Mouse (Mus musculus): ENCODE measurements around the gene Myo18b. TPM values are rescaled to one million over a fixed set of nuclear protein-coding genes. Genes with fewer than 3 reads are reported as not detected.

The Myo18b gene
- polyA plus RNA-seq, 1 experiment = 0.69 TPM

GRCm38 (mm10) chr5:112848586-112849280 is 47.4 kb downstream of the Myo18b start:
- 25% methylated on average over 16 of the region's 16 CpGs for WGBS
- no peak overlapping the region for H3K4me3 ChIP-seq (replicated peaks; ENCODE audit: insufficient read depth, low read depth, low read length)
- H3K4me1 ChIP-seq (ENCODE audit: control insufficient read depth, insufficient read depth, low read length) = peaks cover 12% of the 10 kb centered on the region; the same call in 1 of the 2 replicates
- no peak overlapping the region for H3K27ac ChIP-seq (ENCODE audit: insufficient read depth, low read length)
- peak; percentile 47 to 57 for DNase-seq
- no peaks in the 10 kb centered on the region for H3K27me3 ChIP-seq (ENCODE audit: control insufficient read depth, insufficient read depth, low read length)
- peak; percentile 67; the same call in 1 of the 2 replicates for TF ChIP-seq CTCF (IDR thresholded peaks at IDR 0.05; ENCODE audit: borderline replicate concordance, insufficient read depth, low read depth, low read length)
- TF ChIP-seq POLR2A (IDR thresholded peaks at IDR 0.05; ENCODE audit: borderline replicate concordance, insufficient read depth, low read length) = no peak

GRCm38 (mm10) chr5:112847985-112848542 is 48.1 kb downstream of the Myo18b start:
- WGBS = 42% methylated on average over 25 of the region's 25 CpGs
- Histone ChIP-seq H3K4me1 (ENCODE audit: control insufficient read depth, insufficient read depth, low read length) (peaks cover 12% of the 10 kb centered on the region; the same call in 1 of the 2 replicates), H3K27me3 (ENCODE audit: control insufficient read depth, insufficient read depth, low read length) (no peaks in the 10 kb centered on the region), H3K27ac (ENCODE audit: insufficient read depth, low read length) (no peak overlapping the region), H3K4me3 (replicated peaks; ENCODE audit: insufficient read depth, low read depth, low read length) (no peak overlapping the region)
- TF ChIP-seq CTCF (IDR thresholded peaks at IDR 0.05; ENCODE audit: borderline replicate concordance, insufficient read depth, low read depth, low read length) (no peak), POLR2A (IDR thresholded peaks at IDR 0.05; ENCODE audit: borderline replicate concordance, insufficient read depth, low read length) (no peak)
- no peak for DNase-seq

GRCm38 (mm10) chr5:112846146-112846545 is 50.0 kb downstream of the Myo18b start:
- WGBS = 91% methylated on average over 11 of the region's 11 CpGs
- no peak for DNase-seq
- Histone ChIP-seq H3K27ac (ENCODE audit: insufficient read depth, low read length) (no peak overlapping the region), H3K27me3 (ENCODE audit: control insufficient read depth, insufficient read depth, low read length) (no peaks in the 10 kb centered on the region), H3K4me1 (ENCODE audit: control insufficient read depth, insufficient read depth, low read length) (peaks cover 12% of the 10 kb centered on the region; the same call in 1 of the 2 replicates), H3K4me3 (replicated peaks; ENCODE audit: insufficient read depth, low read depth, low read length) (no peak overlapping the region)
- TF ChIP-seq CTCF (IDR thresholded peaks at IDR 0.05; ENCODE audit: borderline replicate concordance, insufficient read depth, low read depth, low read length) (no peak), POLR2A (IDR thresholded peaks at IDR 0.05; ENCODE audit: borderline replicate concordance, insufficient read depth, low read length) (no peak)

- TF ChIP-seq CTCF (IDR thresholded peaks at IDR 0.05; ENCODE audit: borderline replicate concordance, insufficient read depth, low read depth, low read length) (no peak), POLR2A (IDR thresholded peaks at IDR 0.05; ENCODE audit: borderline replicate concordance, insufficient read depth, low read length) (no peak)
- Histone ChIP-seq H3K4me3 (replicated peaks; ENCODE audit: insufficient read depth, low read depth, low read length) (no peak overlapping the region), H3K27ac (ENCODE audit: insufficient read depth, low read length) (no peak overlapping the region), H3K4me1 (ENCODE audit: control insufficient read depth, insufficient read depth, low read length) (peaks cover 2% of the 10 kb centered on the region; the same call in 1 of the 2 replicates), H3K27me3 (ENCODE audit: control insufficient read depth, insufficient read depth, low read length) (no peaks in the 10 kb centered on the region)
- 87% methylated on average over 3 of the region's 3 CpGs for WGBS
- no peak for DNase-seq
Observed at GRCm38 (mm10) chr5:112844460-112844859, 51.7 kb downstream of the Myo18b start.

- WGBS = 64% methylated on average over 6 of the region's 6 CpGs
- no peaks in the 10 kb centered on the region for H3K27me3 ChIP-seq (ENCODE audit: control insufficient read depth, insufficient read depth, low read length)
- no peak overlapping the region for H3K27ac ChIP-seq (ENCODE audit: insufficient read depth, low read length)
- DNase-seq = no peak
- H3K4me1 ChIP-seq (ENCODE audit: control insufficient read depth, insufficient read depth, low read length) = no peaks in the 10 kb centered on the region
- TF ChIP-seq POLR2A (IDR thresholded peaks at IDR 0.05; ENCODE audit: borderline replicate concordance, insufficient read depth, low read length) (no peak), CTCF (IDR thresholded peaks at IDR 0.05; ENCODE audit: borderline replicate concordance, insufficient read depth, low read depth, low read length) (no peak)
- H3K4me3 ChIP-seq (replicated peaks; ENCODE audit: insufficient read depth, low read depth, low read length) = no peak overlapping the region
Observed at GRCm38 (mm10) chr5:112843676-112844257, 52.4 kb downstream of the Myo18b start.

GRCm38 (mm10) chr5:112842696-112843095 is 53.5 kb downstream of the Myo18b start:
- Histone ChIP-seq H3K27me3 (ENCODE audit: control insufficient read depth, insufficient read depth, low read length) (no peaks in the 10 kb centered on the region), H3K4me3 (replicated peaks; ENCODE audit: insufficient read depth, low read depth, low read length) (no peak overlapping the region), H3K27ac (ENCODE audit: insufficient read depth, low read length) (no peak overlapping the region), H3K4me1 (ENCODE audit: control insufficient read depth, insufficient read depth, low read length) (no peaks in the 10 kb centered on the region)
- TF ChIP-seq POLR2A (IDR thresholded peaks at IDR 0.05; ENCODE audit: borderline replicate concordance, insufficient read depth, low read length) (no peak), CTCF (IDR thresholded peaks at IDR 0.05; ENCODE audit: borderline replicate concordance, insufficient read depth, low read depth, low read length) (no peak)
- WGBS = 92% methylated on average over 5 of the region's 5 CpGs
- no peak for DNase-seq

- H3K27me3 ChIP-seq (ENCODE audit: control insufficient read depth, insufficient read depth, low read length) = no peaks in the 10 kb centered on the region
- no peaks in the 10 kb centered on the region for H3K4me1 ChIP-seq (ENCODE audit: control insufficient read depth, insufficient read depth, low read length)
- H3K4me3 ChIP-seq (replicated peaks; ENCODE audit: insufficient read depth, low read depth, low read length) = no peak overlapping the region
- DNase-seq = no peak
- H3K27ac ChIP-seq (ENCODE audit: insufficient read depth, low read length) = no peak overlapping the region
- WGBS = 45% methylated on average over 6 of the region's 6 CpGs
- no peak for TF ChIP-seq POLR2A (IDR thresholded peaks at IDR 0.05; ENCODE audit: borderline replicate concordance, insufficient read depth, low read length)
- TF ChIP-seq CTCF (IDR thresholded peaks at IDR 0.05; ENCODE audit: borderline replicate concordance, insufficient read depth, low read depth, low read length) = no peak
Observed at GRCm38 (mm10) chr5:112841850-112842249, 54.3 kb downstream of the Myo18b start.

- no peak for DNase-seq
- H3K4me1 ChIP-seq (ENCODE audit: control insufficient read depth, insufficient read depth, low read length) = no peaks in the 10 kb centered on the region
- no peak for TF ChIP-seq CTCF (IDR thresholded peaks at IDR 0.05; ENCODE audit: borderline replicate concordance, insufficient read depth, low read depth, low read length)
- no peak for TF ChIP-seq POLR2A (IDR thresholded peaks at IDR 0.05; ENCODE audit: borderline replicate concordance, insufficient read depth, low read length)
- no peak overlapping the region for H3K4me3 ChIP-seq (replicated peaks; ENCODE audit: insufficient read depth, low read depth, low read length)
- H3K27ac ChIP-seq (ENCODE audit: insufficient read depth, low read length) = no peak overlapping the region
- no peaks in the 10 kb centered on the region for H3K27me3 ChIP-seq (ENCODE audit: control insufficient read depth, insufficient read depth, low read length)
Observed at GRCm38 (mm10) chr5:112834896-112835295, 61.3 kb downstream of the Myo18b start.
